ENCODE assay signal across 11 mouse cellular contexts in genomic region chr9:21213617-21214190, GRCm38 (mm10). TPM values are rescaled to one million over a fixed set of nuclear protein-coding genes. Genes with fewer than 3 reads are reported as not detected.
DNase-seq lines count a peak whose midpoint lies in the region; ATAC-seq lines count a peak whose summit lies in the region.
"Had no signal": no experiment of that assay in that cellular context is flagged by ENCODE, and none has a peak within 500 bp of the region (broad histone marks: within the 10 kb centered on the region; RNA-seq: fewer than 3 reads in every experiment).

No protein-coding gene starts in this region.

- H3K4me2 ChIP-seq in hindbrain, embryonic 14.5 days (replicated peaks), result no peak overlapping the region
- H3K4me2 ChIP-seq in embryonic facial prominence, embryonic 11.5 days (ENCODE audit: low read depth, low read length), result no peak overlapping the region

- DNase-seq in hindbrain, embryonic 10.5 days (ENCODE audit: low spot score), result peak; percentile 51
- no peak for DNase-seq in hindbrain, embryonic 14.5 days (ENCODE audit: low spot score)
- peak; percentile 41 for DNase-seq in thymus, postnatal 0 days (ENCODE audit: low spot score)
- DNase-seq in thymus, postnatal 36 days, result no peak
- DNase-seq in embryonic facial prominence, embryonic 11.5 days (ENCODE audit: low spot score), result peak; percentile 79
- no peak for DNase-seq in urinary bladder, postnatal 14 days (ENCODE audit: low spot score)
- DNase-seq in right cerebral cortex, postnatal 4 days, result no peak
- no peak for DNase-seq in frontal cortex, postnatal 25 days (ENCODE audit: low spot score in 2 of 2)
- DNase-seq: gastrocnemius, postnatal 36 days; layer of hippocampus, postnatal 36 days had no signal

- WGBS in hindbrain, embryonic 10.5 days, result 38% methylated on average over 7 of the region's 7 CpGs
- WGBS in hindbrain, embryonic 14.5 days, result 50% methylated on average over 7 of the region's 7 CpGs
- 28% methylated on average over 7 of the region's 7 CpGs for WGBS in embryonic facial prominence, embryonic 11.5 days

- no peak overlapping the region for H3K9ac ChIP-seq in hindbrain, embryonic 14.5 days
- H3K9ac ChIP-seq in embryonic facial prominence, embryonic 11.5 days (replicated peaks; ENCODE audit: low read length), result no peak overlapping the region

- peaks cover 14% of the 10 kb centered on the region for H3K27me3 ChIP-seq in hindbrain, embryonic 10.5 days (ENCODE audit: insufficient read depth, poor library complexity, severe bottlenecking)
- no peaks in the 10 kb centered on the region for H3K27me3 ChIP-seq in hindbrain, embryonic 14.5 days (ENCODE audit: control insufficient read depth, insufficient read depth, low read length)
- no peaks in the 10 kb centered on the region for H3K27me3 ChIP-seq in embryonic facial prominence, embryonic 11.5 days (ENCODE audit: control insufficient read depth, insufficient read depth, low read length)

- H3K9me3 ChIP-seq in hindbrain, embryonic 10.5 days, result no peaks in the 10 kb centered on the region
- no peaks in the 10 kb centered on the region for H3K9me3 ChIP-seq in hindbrain, embryonic 14.5 days (ENCODE audit: control insufficient read depth, low read length)
- no peaks in the 10 kb centered on the region for H3K9me3 ChIP-seq in embryonic facial prominence, embryonic 11.5 days (replicated peaks; ENCODE audit: control insufficient read depth, low read length)

- ATAC-seq in hindbrain, embryonic 14.5 days (ENCODE audit: low FRiP score), result no peak
- no peak for ATAC-seq in embryonic facial prominence, embryonic 11.5 days (replicated peaks; ENCODE audit: insufficient number of reproducible peaks, low FRiP score, low TSS enrichment, low read depth)

- H3K4me3 ChIP-seq in hindbrain, embryonic 10.5 days, result no peak overlapping the region
- no peak overlapping the region for H3K4me3 ChIP-seq in hindbrain, embryonic 14.5 days (replicated peaks; ENCODE audit: low read length)
- no peak overlapping the region for H3K4me3 ChIP-seq in embryonic facial prominence, embryonic 11.5 days (ENCODE audit: low read depth, low read length)
- H3K4me3 ChIP-seq: myocyte had no signal

- no peak overlapping the region for H3K27ac ChIP-seq in hindbrain, embryonic 10.5 days
- no peak overlapping the region for H3K27ac ChIP-seq in hindbrain, embryonic 14.5 days
- H3K27ac ChIP-seq in embryonic facial prominence, embryonic 11.5 days (replicated peaks; ENCODE audit: low read depth, low read length), result no peak overlapping the region

- H3K36me3 ChIP-seq in hindbrain, embryonic 10.5 days, result no peaks in the 10 kb centered on the region; the same call in 1 of the 2 replicates
- peaks cover 15% of the 10 kb centered on the region for H3K36me3 ChIP-seq in hindbrain, embryonic 14.5 days (replicated peaks; ENCODE audit: control insufficient read depth, insufficient read depth)
- H3K36me3 ChIP-seq in embryonic facial prominence, embryonic 11.5 days (replicated peaks; ENCODE audit: control insufficient read depth, insufficient read depth, low read depth, low read length), result no peaks in the 10 kb centered on the region

- peaks cover 32% of the 10 kb centered on the region for H3K4me1 ChIP-seq in hindbrain, embryonic 10.5 days (replicated peaks)
- H3K4me1 ChIP-seq in hindbrain, embryonic 14.5 days (replicated peaks; ENCODE audit: control insufficient read depth, insufficient read depth, low read length), result peaks cover 5% of the 10 kb centered on the region; the same call in 1 of the 2 replicates
- H3K4me1 ChIP-seq in embryonic facial prominence, embryonic 11.5 days (ENCODE audit: control insufficient read depth, insufficient read depth, low read length), result no peaks in the 10 kb centered on the region

RNA-seq across cellular contexts. Expression of gene Keap1, which starts 25.5 kb away (rescaled TPM):
- 46.5 and 50.0 TPM in 2 replicates for polyA plus RNA-seq in hindbrain, embryonic 10.5 days (2016; fragmentation: Nextera tagmentation; extraction: Ambion mirVana)
- polyA plus RNA-seq in hindbrain, embryonic 14.5 days (2014; fragmentation: Nextera tagmentation; extraction: Ambion mirVana), result 39.3 and 43.6 TPM in 2 replicates
- 61.2 and 64.2 TPM in 2 replicates for polyA plus RNA-seq in thymus, postnatal 0 days (2015; fragmentation: Nextera tagmentation; extraction: Ambion mirVana)
- polyA plus RNA-seq in embryonic facial prominence, embryonic 11.5 days (2014; fragmentation: Nextera tagmentation; extraction: Ambion mirVana), result 23.2 and 27.1 TPM in 2 replicates

RNA-seq across cellular contexts. Expression of gene S1pr5, which starts 34.5 kb away (rescaled TPM):
- 0.20 and 0.35 TPM in 2 replicates for polyA plus RNA-seq in hindbrain, embryonic 10.5 days (2016; fragmentation: Nextera tagmentation; extraction: Ambion mirVana)
- polyA plus RNA-seq in hindbrain, embryonic 14.5 days (2014; fragmentation: Nextera tagmentation; extraction: Ambion mirVana), result 3.9 and 4.1 TPM in 2 replicates
- polyA plus RNA-seq in thymus, postnatal 0 days (2015; fragmentation: Nextera tagmentation; extraction: Ambion mirVana), result 0.09 TPM in 1 of 2 replicates, not detected in the other
- 0.08 and 0.21 TPM in 2 replicates for polyA plus RNA-seq in embryonic facial prominence, embryonic 11.5 days (2014; fragmentation: Nextera tagmentation; extraction: Ambion mirVana)

RNA-seq across cellular contexts. Expression of gene Pde4a, which starts 48.2 kb away (rescaled TPM):
- 3.7 and 6.5 TPM in 2 replicates for polyA plus RNA-seq in hindbrain, embryonic 10.5 days (2016; fragmentation: Nextera tagmentation; extraction: Ambion mirVana)
- 28.8 and 35.5 TPM in 2 replicates for polyA plus RNA-seq in hindbrain, embryonic 14.5 days (2014; fragmentation: Nextera tagmentation; extraction: Ambion mirVana)
- 0.95 and 1.0 TPM in 2 replicates for polyA plus RNA-seq in thymus, postnatal 0 days (2015; fragmentation: Nextera tagmentation; extraction: Ambion mirVana)
- polyA plus RNA-seq in embryonic facial prominence, embryonic 11.5 days (2014; fragmentation: Nextera tagmentation; extraction: Ambion mirVana), result 3.8 and 4.7 TPM in 2 replicates

RNA-seq across cellular contexts. Expression of gene Atg4d, which starts 51.4 kb away (rescaled TPM):
- polyA plus RNA-seq in hindbrain, embryonic 10.5 days (2016; fragmentation: Nextera tagmentation; extraction: Ambion mirVana), result 52.3 and 59.4 TPM in 2 replicates
- 38.1 and 46.9 TPM in 2 replicates for polyA plus RNA-seq in hindbrain, embryonic 14.5 days (2014; fragmentation: Nextera tagmentation; extraction: Ambion mirVana)
- 49.2 and 56.2 TPM in 2 replicates for polyA plus RNA-seq in thymus, postnatal 0 days (2015; fragmentation: Nextera tagmentation; extraction: Ambion mirVana)
- polyA plus RNA-seq in embryonic facial prominence, embryonic 11.5 days (2014; fragmentation: Nextera tagmentation; extraction: Ambion mirVana), result 28.5 and 31.1 TPM in 2 replicates

Comparison
In these comparisons a context has a peak if more than half of its experiments do, and no peak if none do; other contexts are left out.
1. DNase-seq: peak in hindbrain, embryonic 10.5 days (single experiment), thymus, postnatal 0 days (single experiment) and embryonic facial prominence, embryonic 11.5 days (single experiment); none in hindbrain, embryonic 14.5 days (single experiment), thymus, postnatal 36 days (0 of 2), urinary bladder, postnatal 14 days (single experiment), right cerebral cortex, postnatal 4 days (single experiment) and frontal cortex, postnatal 25 days (0 of 2).